Comparison of ENCODE assay signal across 7 mouse cellular contexts in the genomic region with DNA sequence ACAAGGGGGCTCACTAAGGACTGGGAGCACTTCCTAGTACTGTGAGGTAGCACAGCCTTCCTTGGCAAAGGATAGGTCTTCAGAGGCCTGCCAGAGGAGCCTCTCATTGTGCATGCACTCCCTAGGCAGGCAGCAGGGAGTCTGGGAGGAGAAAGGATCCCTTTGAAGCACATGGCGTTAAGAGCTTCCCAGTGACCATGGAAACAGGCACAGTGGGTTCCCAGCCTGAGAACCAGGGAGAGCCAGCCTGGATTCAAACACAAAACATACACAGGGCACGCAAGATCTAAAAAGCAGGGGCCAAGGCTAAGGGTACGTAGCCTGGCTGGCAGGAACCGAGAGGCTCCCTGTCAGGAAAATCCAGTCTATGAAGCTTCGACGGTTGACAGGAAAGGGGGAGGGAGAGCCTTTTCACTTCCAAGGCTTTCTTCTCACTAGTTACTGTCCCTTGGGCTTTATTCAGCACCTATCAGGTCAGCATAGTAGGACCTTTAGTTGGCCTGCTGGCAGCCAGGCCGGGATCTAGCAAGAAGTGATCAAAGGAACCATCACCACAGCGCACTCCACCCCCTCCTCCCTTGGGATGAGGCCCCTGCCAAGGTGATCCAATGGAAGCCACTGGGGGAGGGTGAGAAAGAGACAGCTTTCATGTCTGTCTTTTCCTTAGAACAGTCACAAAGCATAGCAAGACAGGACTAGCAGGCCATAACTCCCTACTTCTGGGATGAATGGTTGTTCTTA. TPM values are rescaled to one million over a fixed set of nuclear protein-coding genes. Genes with fewer than 3 reads are reported as not detected.
DNase-seq lines count a peak whose midpoint lies in the region; ATAC-seq and TF ChIP-seq lines count a peak whose summit lies in the region.

No protein-coding gene starts in this region.

- peak; percentile 93 for ATAC-seq in forebrain, embryonic 16.5 days
- peak; percentile 93 for ATAC-seq in neural tube, embryonic 12.5 days (ENCODE audit: low FRiP score, low read depth)
- ATAC-seq in liver, embryonic 11.5 days (replicated peaks; ENCODE audit: low FRiP score), result no peak
- ATAC-seq in inflammation-experienced regulatory T-cells, adult 6 months, result no peak

- 13% methylated on average over 8 of the region's 8 CpGs for WGBS in forebrain, embryonic 16.5 days
- WGBS in neural tube, embryonic 12.5 days, result 6% methylated on average over 8 of the region's 8 CpGs
- 54% methylated on average over 8 of the region's 8 CpGs for WGBS in liver, embryonic 11.5 days

- no peaks in the 10 kb centered on the region for H3K9me3 ChIP-seq in forebrain, embryonic 16.5 days (ENCODE audit: control insufficient read depth, low read length)
- no peaks in the 10 kb centered on the region for H3K9me3 ChIP-seq in neural tube, embryonic 12.5 days
- no peaks in the 10 kb centered on the region for H3K9me3 ChIP-seq in liver, embryonic 11.5 days (ENCODE audit: control insufficient read depth, low read length)

- DNase-seq in R1 (ENCODE audit: low read depth, low spot score), result peak; percentile 78
- DNase-seq in brain, adult 2 months (ENCODE audit: low read depth, low spot score), result peak; percentile 66
- DNase-seq in left cerebral cortex, adult 2 months (ENCODE audit: extremely low spot score in 1 of 2, low spot score in 2 of 2), result peak; percentile 29 to 42
- no peak for DNase-seq in liver, embryonic 11.5 days (ENCODE audit: low spot score)

- no peak overlapping the region for H3K4me2 ChIP-seq in forebrain, embryonic 16.5 days (ENCODE audit: low read length)
- peak overlapping the region; percentile 26 for H3K4me2 ChIP-seq in neural tube, embryonic 12.5 days (replicated peaks)
- H3K4me2 ChIP-seq in liver, embryonic 11.5 days, result no peak overlapping the region

- intact Hi-C loops in left cerebral cortex, adult 2 months (cut with DNase I), result no loop called here

- H3K36me3 ChIP-seq in forebrain, embryonic 16.5 days (ENCODE audit: control insufficient read depth, insufficient read depth), result no peaks in the 10 kb centered on the region
- no peaks in the 10 kb centered on the region for H3K36me3 ChIP-seq in neural tube, embryonic 12.5 days
- no peaks in the 10 kb centered on the region for H3K36me3 ChIP-seq in liver, embryonic 11.5 days (ENCODE audit: control insufficient read depth, insufficient read depth, low read length)

- H3K27ac ChIP-seq in forebrain, embryonic 16.5 days (ENCODE audit: low read length), result peak overlapping the region; percentile 60
- H3K27ac ChIP-seq in left cerebral cortex, adult 2 months, result peak overlapping the region; percentile 71
- H3K27ac ChIP-seq in neural tube, embryonic 12.5 days, result peak overlapping the region; percentile 4; the same call in 1 of the 2 replicates
- H3K27ac ChIP-seq in liver, embryonic 11.5 days (ENCODE audit: low read depth, low read length), result no peak overlapping the region

- H3K4me3 ChIP-seq in forebrain, embryonic 16.5 days (replicated peaks; ENCODE audit: low read length), result no peak overlapping the region
- H3K4me3 ChIP-seq in left cerebral cortex, adult 2 months, result no peak overlapping the region
- H3K4me3 ChIP-seq in neural tube, embryonic 12.5 days, result no peak overlapping the region
- H3K4me3 ChIP-seq in liver, embryonic 11.5 days (ENCODE audit: low read depth, low read length), result no peak overlapping the region

- no peak; the same call in 1 of the 2 replicates for TF ChIP-seq CTCF in left cerebral cortex, adult 2 months (IDR thresholded peaks at IDR 0.05)

- peak overlapping the region; percentile 40 for H3K9ac ChIP-seq in forebrain, embryonic 16.5 days (replicated peaks; ENCODE audit: low read depth, low read length)
- H3K9ac ChIP-seq in neural tube, embryonic 12.5 days, result no peak overlapping the region
- H3K9ac ChIP-seq in liver, embryonic 11.5 days (ENCODE audit: low read depth, low read length), result no peak overlapping the region

- peaks cover 29% of the 10 kb centered on the region for H3K4me1 ChIP-seq in forebrain, embryonic 16.5 days (replicated peaks; ENCODE audit: control insufficient read depth, insufficient read depth, low read length)
- peaks cover 24% of the 10 kb centered on the region for H3K4me1 ChIP-seq in neural tube, embryonic 12.5 days
- peaks cover 4% of the 10 kb centered on the region; the same call in 1 of the 2 replicates for H3K4me1 ChIP-seq in liver, embryonic 11.5 days (replicated peaks; ENCODE audit: control insufficient read depth, insufficient read depth, low read length)

- no peaks in the 10 kb centered on the region for H3K27me3 ChIP-seq in forebrain, embryonic 16.5 days (replicated peaks; ENCODE audit: control insufficient read depth, insufficient read depth, low read length)
- no peaks in the 10 kb centered on the region for H3K27me3 ChIP-seq in neural tube, embryonic 12.5 days (replicated peaks)
- H3K27me3 ChIP-seq in liver, embryonic 11.5 days (replicated peaks; ENCODE audit: control insufficient read depth, insufficient read depth, low read length), result no peaks in the 10 kb centered on the region

RNA-seq across cellular contexts. Expression of gene Kremen1, which starts 56.8 kb away (rescaled TPM):
- 4.7 and 6.3 TPM in 2 replicates for polyA plus RNA-seq in forebrain, embryonic 16.5 days (2015; fragmentation: Nextera tagmentation; extraction: Ambion mirVana)
- 10 to 100 TPM; 14.8 to 15.4 TPM for total RNA-seq in left cerebral cortex, adult 2 months (2021)
- polyA plus RNA-seq in neural tube, embryonic 12.5 days (2016; fragmentation: Nextera tagmentation; extraction: Ambion mirVana), result 14.6 and 15.5 TPM in 2 replicates
- polyA plus RNA-seq in liver, embryonic 11.5 days (2014; fragmentation: Nextera tagmentation; extraction: Ambion mirVana), result 4.6 and 5.2 TPM in 2 replicates
- 1 to 10 TPM; 2.3 to 4.1 (median 3.0) TPM for polyA plus RNA-seq in inflammation-experienced regulatory T-cells, adult 6 months (2017; shearing (Covaris generic))

Comparison
In these comparisons a context has a peak if more than half of its experiments do, and no peak if none do; other contexts are left out.
1. ATAC-seq: peak in forebrain, embryonic 16.5 days (single experiment) and neural tube, embryonic 12.5 days (single experiment); none in liver, embryonic 11.5 days (single experiment) and inflammation-experienced regulatory T-cells, adult 6 months (single experiment).